In the genomic region with DNA sequence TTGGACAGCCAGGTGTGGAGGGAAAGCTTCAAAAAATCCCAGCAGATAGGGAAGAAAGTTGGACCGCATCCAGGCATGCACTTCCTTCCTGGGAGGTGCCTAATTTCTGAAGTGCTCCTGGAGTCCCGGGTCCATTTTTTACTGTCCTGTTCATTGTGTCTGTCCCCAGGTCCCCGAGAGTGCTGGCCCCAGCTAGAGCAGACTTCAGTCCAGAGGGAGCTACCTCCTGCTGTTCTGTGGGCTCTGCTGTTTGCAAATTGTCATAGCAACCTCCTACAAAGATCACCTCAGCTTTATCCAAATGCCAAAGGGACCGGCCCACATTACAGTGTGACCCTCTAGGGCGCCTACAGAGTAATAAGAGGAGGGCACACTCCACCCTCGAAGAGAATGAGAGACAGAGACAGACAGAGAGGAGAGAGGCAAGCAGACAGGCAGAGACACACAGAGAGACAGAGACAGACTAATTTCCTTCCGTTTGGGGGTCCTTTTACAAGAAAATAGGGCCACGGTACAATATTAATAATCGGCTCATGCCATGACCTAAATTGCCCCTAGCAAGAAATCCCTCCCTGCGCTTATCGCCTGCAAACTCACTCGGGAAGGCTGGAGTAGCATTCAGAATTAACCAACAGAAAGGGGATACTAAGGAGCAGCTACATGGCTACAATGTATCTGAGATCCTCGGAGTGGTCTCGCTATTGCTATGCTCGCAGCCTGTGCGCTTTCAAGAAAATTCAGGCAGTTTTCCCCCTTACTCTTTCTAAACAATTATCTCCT, we compare ENCODE assay signal across 8 mouse cellular contexts. TPM values are rescaled to one million over a fixed set of nuclear protein-coding genes. Genes with fewer than 3 reads are reported as not detected.
DNase-seq lines count a peak whose midpoint lies in the region; ATAC-seq lines count a peak whose summit lies in the region.

A gene (minus strand): TSS at position 9 of the 780 bp plus-strand sequence.

- H3K27me3 ChIP-seq in kidney, embryonic 14.5 days (ENCODE audit: control insufficient read depth, insufficient read depth, low read length): no peaks in the 10 kb centered on the region
- peaks cover 12% of the 10 kb centered on the region for H3K27me3 ChIP-seq in liver, embryonic 16.5 days (ENCODE audit: control insufficient read depth, insufficient read depth, low read depth, low read length)
- no peaks in the 10 kb centered on the region for H3K27me3 ChIP-seq in neural tube, embryonic 12.5 days (replicated peaks)

- H3K27ac ChIP-seq in kidney, embryonic 14.5 days (ENCODE audit: low read depth, low read length): peak within 1 kb of the TSS; percentile 90
- H3K27ac ChIP-seq in liver, embryonic 16.5 days (ENCODE audit: low read length): peak within 1 kb of the TSS; percentile 76
- peak within 1 kb of the TSS; percentile 95 for H3K27ac ChIP-seq in neural tube, embryonic 12.5 days

- H3K36me3 ChIP-seq in kidney, embryonic 14.5 days (ENCODE audit: control insufficient read depth, insufficient read depth, low read length): no peaks in the 10 kb centered on the region; the same call in 1 of the 2 replicates
- H3K36me3 ChIP-seq in liver, embryonic 16.5 days (ENCODE audit: control insufficient read depth, insufficient read depth): no peaks in the 10 kb centered on the region
- no peaks in the 10 kb centered on the region for H3K36me3 ChIP-seq in neural tube, embryonic 12.5 days

- peak within 1 kb of the TSS; percentile 94 for H3K4me3 ChIP-seq in kidney, embryonic 14.5 days (ENCODE audit: low read length)
- peak within 1 kb of the TSS; percentile 76 for H3K4me3 ChIP-seq in liver, embryonic 16.5 days (ENCODE audit: low read depth, low read length)
- H3K4me3 ChIP-seq in neural tube, embryonic 12.5 days: peak within 1 kb of the TSS; percentile 97

- peaks cover 15% of the 10 kb centered on the region for H3K4me1 ChIP-seq in kidney, embryonic 14.5 days (ENCODE audit: control insufficient read depth, insufficient read depth, low read length)
- H3K4me1 ChIP-seq in liver, embryonic 16.5 days (ENCODE audit: control insufficient read depth, low read depth, low read length): peaks cover 12% of the 10 kb centered on the region
- peaks cover 25% of the 10 kb centered on the region for H3K4me1 ChIP-seq in neural tube, embryonic 12.5 days

- WGBS in kidney, embryonic 14.5 days: 7% methylated on average over 16 of the region's 16 CpGs
- 25% methylated on average over 16 of the region's 16 CpGs for WGBS in liver, embryonic 16.5 days (ENCODE audit: insufficient replicate concordance)
- 5% methylated on average over 16 of the region's 16 CpGs for WGBS in neural tube, embryonic 12.5 days

- H3K4me2 ChIP-seq in kidney, embryonic 14.5 days (replicated peaks; ENCODE audit: low read depth, low read length): peak within 1 kb of the TSS; percentile 83
- H3K4me2 ChIP-seq in liver, embryonic 16.5 days (ENCODE audit: low read depth, low read length): peak within 1 kb of the TSS; percentile 82
- peak within 1 kb of the TSS; percentile 94 for H3K4me2 ChIP-seq in neural tube, embryonic 12.5 days (replicated peaks)

- no peaks in the 10 kb centered on the region for H3K9me3 ChIP-seq in kidney, embryonic 14.5 days (ENCODE audit: control insufficient read depth, low read length)
- H3K9me3 ChIP-seq in liver, embryonic 16.5 days (replicated peaks; ENCODE audit: control insufficient read depth, low read length): no peaks in the 10 kb centered on the region
- H3K9me3 ChIP-seq in neural tube, embryonic 12.5 days: no peaks in the 10 kb centered on the region

- DNase-seq in CD4-positive, CD25-positive, alpha-beta regulatory T cell, adult 2 months (ENCODE audit: low read depth, low spot score): peak; percentile 49
- DNase-seq in R1 (ENCODE audit: low read depth, low spot score): peak; percentile 63
- peak; percentile 24 for DNase-seq in embryo, embryonic 11.5 days (ENCODE audit: low read depth, low spot score)
- peak; percentile 23 to 42 for DNase-seq in heart, adult 9 months (ENCODE audit: low spot score in 2 of 2)
- DNase-seq in right cerebral cortex, adult 18-20 months: no peak

- 0 out of 2 replicates have a peak, but pooled peaks have one; percentile 6 for ATAC-seq in kidney, embryonic 14.5 days (ENCODE audit: low FRiP score, low TSS enrichment)
- no peak for ATAC-seq in liver, embryonic 16.5 days (ENCODE audit: low read depth)
- ATAC-seq in neural tube, embryonic 12.5 days (ENCODE audit: low FRiP score, low read depth): peak; percentile 8; the same call in 1 of the 2 replicates

- peak within 1 kb of the TSS; percentile 98 for H3K9ac ChIP-seq in kidney, embryonic 14.5 days (ENCODE audit: low read depth, low read length)
- peak within 1 kb of the TSS; percentile 47 for H3K9ac ChIP-seq in liver, embryonic 16.5 days (ENCODE audit: low read depth, low read length)
- H3K9ac ChIP-seq in neural tube, embryonic 12.5 days: peak within 1 kb of the TSS; percentile 98

RNA-seq across cellular contexts. Expression of the gene that starts here (rescaled TPM):
- 11.2 and 12.3 TPM in 2 replicates for polyA plus RNA-seq in kidney, embryonic 14.5 days (2014; fragmentation: Nextera tagmentation; extraction: Ambion mirVana)
- 2.3 and 2.4 TPM in 2 replicates for polyA plus RNA-seq in liver, embryonic 16.5 days (2015; fragmentation: Nextera tagmentation; extraction: Ambion mirVana)
- 12.8 and 14.0 TPM in 2 replicates for polyA plus RNA-seq in neural tube, embryonic 12.5 days (2016; fragmentation: Nextera tagmentation; extraction: Ambion mirVana)

Comparison
In these comparisons a context has a peak if more than half of its experiments do, and no peak if none do; other contexts are left out.
1. H3K9ac ChIP-seq: peak in every context shown above with its lines; median percentile 98 in kidney, embryonic 14.5 days; 98 in neural tube, embryonic 12.5 days; 47 in liver, embryonic 16.5 days.